Mouse (Mus musculus): Measurements from ENCODE around the gene Snx5.

DNA sequence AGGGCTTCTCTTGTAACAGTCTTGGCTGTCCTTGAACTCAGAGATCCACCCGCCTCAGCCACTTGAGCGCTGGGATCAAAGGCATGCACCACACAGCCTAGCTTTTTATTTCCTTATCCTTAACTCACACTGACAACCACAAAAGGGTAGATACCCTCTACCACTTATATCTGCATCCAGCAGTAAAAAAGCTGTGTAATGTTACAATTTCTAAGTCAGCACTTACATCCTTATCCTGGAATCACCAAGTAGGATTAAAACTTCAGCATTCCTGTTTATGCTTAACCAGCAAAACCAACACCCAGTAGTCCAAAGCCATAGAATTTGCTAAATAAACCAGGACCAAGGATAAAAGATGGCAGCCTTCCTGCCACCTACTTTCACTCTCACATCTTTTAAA is 7.9 kb downstream of the Snx5 start:
- no peak for TF ChIP-seq POLR2A (IDR thresholded peaks at IDR 0.05; ENCODE audit: low read depth, low read length)
- TF ChIP-seq CTCF (IDR thresholded peaks at IDR 0.05; ENCODE audit: borderline replicate concordance, insufficient read depth, low read length) = no peak

All from embryonic fibroblast, embryonic 13.5 days (primary cell).